Mouse (Mus musculus) spleen, embryonic (tissue): ENCODE data around the gene Smim15.

ENCODE experiments used
- CTCF ChIA-PET: fragments of 350-600 bp; sonication (Branson Sonifier 250); formaldehyde crosslinking; loops from one replicate; lab custom pipeline; 2022; lab: Charles Lee

The Smim15 gene

DNA sequence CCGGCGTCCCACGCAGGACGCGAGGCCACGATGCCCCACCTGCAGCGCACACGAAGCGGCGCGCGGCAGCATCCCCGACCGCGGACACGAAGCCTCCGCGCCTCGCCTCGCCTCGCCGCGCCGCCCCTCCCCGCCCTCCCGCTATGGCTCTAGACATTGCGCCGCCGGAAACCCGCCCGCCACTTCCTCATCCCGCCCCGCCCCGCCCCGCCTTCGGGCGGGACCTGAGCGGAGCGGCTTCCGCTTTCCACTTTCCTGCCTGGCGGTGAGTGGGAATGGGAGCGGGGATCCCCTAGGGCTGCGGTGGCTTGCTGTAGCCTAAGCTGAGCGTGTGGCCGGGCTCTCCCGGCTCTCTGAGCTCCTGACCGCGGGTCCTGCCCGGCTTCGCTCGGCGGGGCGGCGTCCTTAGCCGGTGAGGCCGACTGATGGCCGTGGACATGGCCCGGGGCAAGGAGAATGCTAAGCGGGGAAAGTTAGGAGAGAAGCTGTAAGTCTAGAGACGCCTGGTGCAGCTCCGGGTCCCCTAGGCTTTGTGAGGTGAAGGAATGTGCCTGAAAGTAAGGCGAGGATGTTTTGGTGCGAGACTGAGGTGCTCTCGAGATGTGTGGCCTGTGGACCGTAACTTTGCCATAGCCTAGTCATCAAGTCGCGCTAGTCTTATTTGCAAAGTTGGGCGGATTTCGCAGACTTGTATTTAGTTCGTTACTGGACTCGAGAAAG lies at the start of gene Smim15:
Gene Smim15, plus strand, starts transcription at position 225 of the 720 bp plus-strand sequence.
- CTCF ChIA-PET, result no interaction called here

DNA sequence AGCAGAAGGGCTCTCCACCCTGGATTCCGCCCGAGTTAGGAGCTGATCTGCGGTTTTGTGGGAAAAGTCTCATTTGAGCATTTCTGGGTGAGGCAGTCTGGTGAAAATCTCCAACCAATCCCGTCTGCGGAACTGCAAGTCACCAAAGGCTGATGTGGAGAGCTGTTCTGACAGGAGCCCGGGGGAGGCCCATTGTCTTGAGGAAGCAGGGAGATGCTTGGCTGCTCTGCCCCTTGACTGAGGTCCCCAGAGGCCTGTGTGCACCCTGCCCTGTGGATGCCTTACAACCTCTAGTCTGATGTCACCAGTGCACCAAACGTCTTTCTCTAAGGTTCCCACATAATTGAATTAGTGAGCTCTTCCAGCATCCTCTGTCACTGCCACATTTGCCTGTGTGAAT lies 49.0 kb upstream of the Smim15 start:
- CTCF ChIA-PET, result no interaction called here

DNA sequence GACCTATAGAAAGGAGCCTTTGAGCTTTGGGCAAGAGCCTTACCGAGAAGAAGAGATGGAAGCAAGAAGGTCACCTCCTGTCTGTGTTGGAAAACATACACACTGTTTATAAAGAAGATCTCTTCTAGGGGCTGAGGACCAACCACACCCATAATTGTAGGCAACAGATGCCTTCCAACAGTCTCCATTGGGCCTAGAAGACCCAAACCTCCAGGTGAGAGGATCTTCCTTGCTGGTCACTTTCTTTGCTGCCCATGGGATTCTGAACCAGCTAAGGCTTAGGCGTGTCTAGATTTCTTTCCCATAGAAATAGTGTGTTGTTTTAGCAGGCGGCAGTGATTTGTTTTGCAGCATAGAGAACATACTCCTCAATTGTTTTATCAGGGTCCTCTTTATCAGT lies 47.9 kb upstream of the Smim15 start:
- CTCF ChIA-PET, result no interaction called here

DNA sequence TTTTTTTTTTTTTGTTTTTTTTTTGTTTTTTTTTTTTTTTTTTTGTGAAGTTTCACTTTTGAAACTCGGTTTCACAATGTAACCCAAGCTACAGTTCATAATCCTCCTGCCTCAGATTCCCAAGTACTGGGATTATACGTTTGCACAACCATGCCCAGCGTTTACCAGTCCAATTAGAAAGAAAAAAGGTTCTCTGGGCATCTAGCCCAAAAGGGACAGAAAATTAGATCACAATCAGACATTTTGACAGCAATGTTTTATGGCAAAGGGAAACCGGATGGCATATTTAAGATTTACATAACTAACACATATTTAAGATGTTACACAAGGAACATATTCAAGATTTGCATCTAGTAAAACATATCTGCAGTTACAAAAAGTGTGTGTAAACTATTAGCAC lies 36.4 kb upstream of the Smim15 start:
- CTCF ChIA-PET, result no interaction called here

DNA sequence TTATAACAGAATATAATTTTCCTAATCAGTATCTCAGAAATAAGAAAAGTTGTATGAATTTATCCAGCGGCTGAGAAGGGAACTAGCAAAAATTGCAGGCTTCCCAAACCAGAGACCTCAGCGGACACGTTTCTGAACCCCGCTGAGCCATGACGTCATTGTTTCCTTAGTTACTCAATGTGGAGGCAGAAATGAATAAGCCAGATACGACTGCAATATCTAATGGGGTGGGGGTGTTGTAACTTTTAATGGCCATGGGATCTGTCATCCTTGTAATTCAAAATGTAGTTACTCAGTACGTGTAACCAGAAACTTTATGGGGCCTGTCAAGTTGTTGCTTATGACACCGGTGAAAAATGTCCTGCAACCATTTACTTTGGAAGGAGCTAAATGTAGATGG lies 31.1 kb upstream of the Smim15 start:
- CTCF ChIA-PET, result no interaction called here

GRCm38 (mm10) chr13:108013839-108014238 lies 30.4 kb upstream of the Smim15 start:
- CTCF ChIA-PET, result no interaction called here

DNA sequence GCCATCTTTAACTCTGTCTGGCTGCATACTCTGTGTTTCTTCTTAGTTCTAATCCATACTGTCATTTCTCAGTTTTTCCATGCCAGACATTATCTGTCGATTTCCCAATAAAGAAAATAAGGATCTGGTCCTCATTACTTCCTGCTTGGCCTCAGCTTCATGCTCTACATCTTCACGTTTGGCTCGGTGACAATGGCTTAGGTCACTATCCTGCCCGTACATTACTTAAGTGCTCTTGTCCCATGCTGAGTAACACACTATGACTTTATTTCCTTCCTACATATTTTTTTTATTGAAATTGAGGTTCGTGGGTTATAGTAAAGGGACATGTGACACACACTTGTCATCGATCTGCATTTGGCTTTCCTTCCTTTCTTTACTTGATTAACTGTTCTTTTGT lies 29.1 kb upstream of the Smim15 start:
- CTCF ChIA-PET, result no interaction called here

- CTCF ChIA-PET, result no interaction called here
These were observed 26.9 kb upstream of the Smim15 start for GRCm38 (mm10) chr13:108017349-108017748.

- CTCF ChIA-PET, result no interaction called here
These were observed 18.4 kb upstream of the Smim15 start for GRCm38 (mm10) chr13:108025802-108026201.

GRCm38 (mm10) chr13:108032789-108033188 lies 11.5 kb upstream of the Smim15 start:
- CTCF ChIA-PET, result no interaction called here

GRCm38 (mm10) chr13:108039375-108039774 lies 4.9 kb upstream of the Smim15 start:
- CTCF ChIA-PET, result no interaction called here

GRCm38 (mm10) chr13:108039902-108040301 lies 4.3 kb upstream of the Smim15 start:
- CTCF ChIA-PET, result no interaction called here

DNA sequence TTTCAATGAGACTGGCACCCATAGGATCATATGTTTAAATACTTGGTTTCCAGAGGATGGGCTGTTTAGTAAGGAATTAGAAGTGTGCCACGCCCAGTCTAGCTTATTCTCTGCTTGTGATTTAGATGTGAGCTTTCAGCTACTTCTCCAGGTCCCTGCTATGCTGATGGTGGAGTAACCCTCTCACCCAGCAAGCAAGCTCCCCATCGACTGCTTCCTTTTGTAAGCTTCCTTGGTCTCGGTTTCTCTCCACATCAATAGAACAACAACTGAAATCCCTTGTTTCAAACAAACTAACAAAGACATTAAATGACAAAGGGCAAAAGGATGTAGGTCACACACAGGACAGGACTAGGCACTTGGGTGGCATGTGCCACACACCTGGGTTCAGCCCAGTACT lies 3.8 kb upstream of the Smim15 start:
- CTCF ChIA-PET, result no interaction called here

- CTCF ChIA-PET, result interaction anchor here (0.7 kb wide), 1 partner anchor 186 kb away, joined by 21 read pairs; no protein-coding TSS in a partner anchor
These were observed 2.9 kb upstream of the Smim15 start for GRCm38 (mm10) chr13:108041358-108041757.

DNA sequence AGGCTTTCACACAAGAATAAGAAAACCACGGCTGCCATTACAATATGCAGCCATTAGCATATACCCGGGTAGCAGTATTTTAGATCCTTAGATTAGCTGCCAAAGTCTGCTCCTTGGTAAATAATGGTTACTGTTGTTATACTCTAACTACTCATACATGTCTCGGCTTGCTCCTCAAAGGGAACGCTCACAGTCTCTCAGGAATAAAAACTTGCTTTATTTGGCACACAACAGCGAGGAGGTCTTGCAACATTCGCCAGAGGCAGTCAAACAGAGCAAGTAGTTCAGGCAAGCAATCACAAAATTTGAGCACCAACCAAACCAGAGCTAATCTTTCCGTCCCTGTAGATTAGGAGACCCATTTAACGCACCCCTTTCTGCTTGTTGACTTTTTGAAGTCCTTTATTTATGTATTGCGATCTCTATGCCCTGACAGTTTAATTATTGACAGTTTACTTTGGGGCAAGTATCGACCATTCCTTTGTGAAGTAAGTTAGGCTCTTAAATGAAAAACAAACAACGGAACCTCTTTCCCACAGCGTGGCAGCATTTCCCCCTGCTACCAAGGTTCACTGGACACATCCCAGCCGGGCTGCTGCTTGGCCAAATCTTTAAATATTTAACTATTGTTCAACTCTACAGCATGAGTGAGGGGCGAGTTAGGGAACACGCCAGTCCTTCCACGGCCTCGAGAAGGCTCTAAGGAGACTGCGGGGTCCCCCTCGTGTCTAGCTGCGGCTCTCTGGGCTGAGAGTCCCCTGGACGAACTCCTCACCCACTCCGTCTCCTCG lies 620 bp upstream of the Smim15 start:
- CTCF ChIA-PET, result no interaction called here

DNA sequence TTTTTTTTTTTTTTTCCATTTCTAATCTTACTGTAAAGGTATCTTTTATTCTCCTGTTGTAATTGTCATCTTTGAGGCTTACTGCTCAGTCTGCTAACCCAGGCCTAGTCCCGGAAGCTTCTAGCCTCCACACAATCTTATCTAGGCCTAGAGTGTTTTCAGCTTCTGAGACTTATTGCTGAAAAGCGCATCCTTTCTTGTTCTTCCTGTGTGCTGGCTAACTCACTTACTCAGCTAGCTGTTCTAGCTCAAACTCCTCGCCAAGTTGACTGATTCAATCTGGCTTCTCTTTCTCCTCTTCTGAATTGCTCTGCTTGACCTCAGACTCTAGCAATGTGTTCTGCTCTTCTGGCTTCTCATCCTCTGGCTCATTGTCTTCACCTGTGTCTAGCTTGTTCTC lies 1.4 kb downstream of the Smim15 start:
- CTCF ChIA-PET, result interaction anchor here (0.7 kb wide), 1 partner anchor 1840 kb away, joined by 13 read pairs; no protein-coding TSS in a partner anchor

GRCm38 (mm10) chr13:108046071-108046470 lies 1.8 kb downstream of the Smim15 start:
- CTCF ChIA-PET, result interaction anchor here (0.7 kb wide), 1 partner anchor 1839 kb away, joined by 13 read pairs; no protein-coding TSS in a partner anchor

DNA sequence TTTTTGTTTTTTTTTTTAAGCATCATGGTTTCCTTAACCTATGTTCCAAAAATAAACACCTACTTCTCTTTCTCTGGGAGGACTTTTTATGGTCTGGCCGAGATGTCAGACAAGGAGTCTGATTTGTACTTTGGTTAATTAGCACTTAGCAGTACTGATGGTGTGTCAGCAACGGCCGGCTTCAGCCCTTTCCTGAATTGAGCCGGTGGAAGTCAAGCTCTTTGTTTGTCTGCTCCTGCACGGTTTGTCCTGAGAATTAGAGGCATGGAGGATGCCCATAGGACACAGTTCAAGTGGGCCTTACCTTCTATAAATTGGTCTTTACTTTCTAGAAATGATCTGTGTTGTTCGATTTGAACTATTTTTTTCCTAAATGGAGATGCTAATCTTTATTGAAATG lies 2.6 kb downstream of the Smim15 start:
- CTCF ChIA-PET, result no interaction called here

DNA sequence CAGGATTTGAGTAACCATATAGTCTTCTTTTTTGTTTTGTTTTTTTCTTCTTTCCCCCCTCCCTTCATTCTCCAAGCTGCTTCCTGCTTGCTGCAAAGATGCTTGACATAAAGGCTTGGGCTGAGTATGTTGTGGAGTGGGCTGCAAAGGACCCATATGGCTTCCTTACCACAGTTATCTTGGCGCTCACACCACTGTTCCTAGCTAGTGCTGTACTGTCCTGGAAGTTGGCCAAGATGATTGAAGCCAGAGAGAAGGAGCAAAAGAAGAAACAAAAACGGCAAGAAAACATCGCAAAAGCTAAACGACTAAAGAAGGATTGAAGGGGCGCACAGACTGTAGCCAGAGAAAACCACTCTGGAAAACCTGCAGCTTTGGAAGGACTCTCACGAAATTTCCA lies 3.1 kb downstream of the Smim15 start:
- CTCF ChIA-PET, result no interaction called here

DNA sequence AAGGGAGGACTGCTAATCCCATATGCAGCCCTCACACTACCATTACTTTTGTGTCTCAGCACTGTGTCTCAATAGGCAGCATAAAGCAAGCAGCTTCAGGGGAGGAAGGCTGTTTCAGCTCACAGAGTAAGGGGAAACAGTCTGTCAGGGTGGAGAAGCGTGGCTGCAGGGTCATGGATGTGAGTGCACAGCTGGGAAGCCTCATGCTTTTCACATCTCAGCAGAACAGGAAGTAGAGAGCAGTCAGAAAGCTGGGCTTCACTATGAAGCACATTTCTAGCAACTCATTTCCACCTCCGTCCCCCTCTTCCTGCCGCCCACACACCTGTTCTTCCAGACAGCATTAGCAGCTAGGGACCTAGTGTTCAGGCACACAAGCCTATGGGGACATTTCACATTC lies 12.7 kb downstream of the Smim15 start:
- CTCF ChIA-PET, result no interaction called here

DNA sequence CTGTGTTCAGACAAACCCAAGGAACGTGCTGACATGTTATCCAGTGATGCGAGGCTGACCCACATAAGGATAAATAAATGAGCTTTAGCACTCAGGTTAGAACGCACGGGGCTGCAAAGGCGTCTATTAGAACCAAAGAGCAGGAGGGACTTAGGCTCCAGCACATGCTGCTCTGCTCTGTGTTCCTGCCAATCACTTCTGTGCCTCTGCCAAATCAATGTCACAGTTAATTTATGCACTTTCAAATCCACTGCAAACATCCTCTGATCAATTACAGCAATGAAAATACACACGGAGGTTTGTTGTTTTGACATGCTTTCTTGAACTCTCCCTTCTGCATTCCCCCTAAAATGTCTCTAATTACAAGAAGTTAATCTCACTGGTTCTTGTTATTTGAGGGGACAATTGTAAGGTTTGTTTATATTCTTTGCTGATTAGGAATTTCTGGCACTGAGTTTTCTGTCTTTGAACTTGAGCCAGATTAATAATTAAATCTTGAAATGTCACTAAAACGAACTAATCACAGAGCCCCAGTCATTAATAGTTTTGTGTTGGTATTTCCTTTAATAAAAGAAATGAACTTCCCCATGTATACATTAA lies 16.1 kb downstream of the Smim15 start:
- CTCF ChIA-PET, result interaction anchor here (0.6 kb wide), 1 partner anchor 1229 kb away, joined by 4 read pairs; no protein-coding TSS in a partner anchor

GRCm38 (mm10) chr13:108060936-108061578 lies 16.8 kb downstream of the Smim15 start:
- CTCF ChIA-PET, result interaction anchor here (0.6 kb wide), 1 partner anchor 1229 kb away, joined by 4 read pairs; no protein-coding TSS in a partner anchor
